Mouse (Mus musculus) embryonic facial prominence, embryonic 10.5 days (tissue): Measurements from ENCODE around the gene Napb. TPM values are rescaled to one million over a fixed set of nuclear protein-coding genes. Genes with fewer than 3 reads are reported as not detected.

Source experiments
- DNase-seq: peaks from one replicate; pipeline ENCODE4 v3.0.0-alpha.2; 2017; ENCODE audit warnings: low spot score
- H3K27ac ChIP-seq: fragments of 300-500 bp; sonication (generic); replicated peaks from 2 replicates; pipeline ENCODE4 v1.5.1; 2016; ENCODE audit warnings: mild to moderate bottlenecking
- H3K27me3 ChIP-seq: fragments of 300-500 bp; sonication (generic); replicated peaks from 2 replicates; pipeline ENCODE4 v1.6.1; 2016; ENCODE audit warnings: low read depth, mild to moderate bottlenecking; ENCODE audit not compliant: poor library complexity, severe bottlenecking
- H3K36me3 ChIP-seq: fragments of 300-500 bp; sonication (generic); replicated peaks from 2 replicates; pipeline ENCODE4 v1.6.1; 2016; ENCODE audit warnings: mild to moderate bottlenecking, moderate library complexity
- H3K4me1 ChIP-seq: fragments of 300-500 bp; sonication (generic); 2 replicates; pipeline ENCODE4 v1.6.1; 2016
- H3K4me3 ChIP-seq: fragments of 300-500 bp; sonication (generic); 2 replicates; pipeline ENCODE4 v1.5.1; 2016; ENCODE audit warnings: mild to moderate bottlenecking, moderate library complexity
- H3K9me3 ChIP-seq: fragments of 300-500 bp; sonication (generic); 2 replicates; pipeline ENCODE4 v1.6.1; 2016; ENCODE audit warnings: mild to moderate bottlenecking
- WGBS: fragments of 180-500 bp; shearing (Covaris S2); methylation state at CpG from one replicate; pipeline ENCODE4 v1.1.7; 2016; 5-methylcytosine and 5-hydroxymethylcytosine counted together
- polyA plus RNA-seq: library from polyadenylated mRNA; unstranded; fragments of >200 nt; fragmentation: Nextera tagmentation; extraction: Ambion mirVana; gene quantifications from 2 replicates; pipeline ENCODE4 v1.2.1, GENCODE M21; 2016

The Napb gene
- polyA plus RNA-seq, 1 experiment from 2014 or later: 6.0 TPM

- Histone ChIP-seq H3K9me3 (no peaks in the 10 kb centered on the region), H3K36me3 (no peaks in the 10 kb centered on the region), H3K4me1 (no peaks in the 10 kb centered on the region), H3K27ac (no peak overlapping the region), H3K4me3 (no peak overlapping the region), H3K27me3 (no peaks in the 10 kb centered on the region)
- 70% methylated on average over 2 of the region's 2 CpGs for WGBS
- no peak for DNase-seq
These were observed 15.2 kb downstream of the Napb start for GRCm38 (mm10) chr2:148717072-148717471.

- Histone ChIP-seq H3K9me3 (no peaks in the 10 kb centered on the region), H3K27ac (no peak overlapping the region), H3K27me3 (no peaks in the 10 kb centered on the region), H3K36me3 (peaks cover 15% of the 10 kb centered on the region; the same call in 1 of the 2 replicates), H3K4me3 (no peak overlapping the region), H3K4me1 (no peaks in the 10 kb centered on the region)
- no peak for DNase-seq
- 87% methylated on average over 3 of the region's 3 CpGs for WGBS
These were observed 19.9 kb downstream of the Napb start for GRCm38 (mm10) chr2:148712326-148712725.

GRCm38 (mm10) chr2:148707202-148707530, 25.1 kb downstream of the Napb start:
- Histone ChIP-seq H3K27me3 (no peaks in the 10 kb centered on the region), H3K4me1 (no peaks in the 10 kb centered on the region), H3K36me3 (peaks cover 24% of the 10 kb centered on the region; the same call in 1 of the 2 replicates), H3K4me3 (no peak overlapping the region), H3K9me3 (no peaks in the 10 kb centered on the region), H3K27ac (no peak overlapping the region)
- 75% methylated on average over 6 of the region's 6 CpGs for WGBS
- DNase-seq: no peak

GRCm38 (mm10) chr2:148706409-148707201, 25.7 kb downstream of the Napb start:
- no peaks in the 10 kb centered on the region for H3K9me3 ChIP-seq
- peaks cover 23% of the 10 kb centered on the region; the same call in 1 of the 2 replicates for H3K36me3 ChIP-seq
- H3K27ac ChIP-seq: no peak overlapping the region
- H3K4me3 ChIP-seq: no peak overlapping the region
- no peaks in the 10 kb centered on the region for H3K27me3 ChIP-seq
- WGBS: 82% methylated on average over 15 of the region's 15 CpGs
- no peak for DNase-seq
- no peaks in the 10 kb centered on the region for H3K4me1 ChIP-seq

- Histone ChIP-seq H3K4me1 (no peaks in the 10 kb centered on the region), H3K27me3 (no peaks in the 10 kb centered on the region), H3K4me3 (no peak overlapping the region), H3K27ac (no peak overlapping the region), H3K9me3 (no peaks in the 10 kb centered on the region), H3K36me3 (peaks cover 71% of the 10 kb centered on the region)
- DNase-seq: no peak
- 72% methylated on average over 5 of the region's 5 CpGs for WGBS
These were observed 33.7 kb downstream of the Napb start for GRCm38 (mm10) chr2:148698571-148698970.

- 95% methylated on average over 5 of the region's 5 CpGs for WGBS
- H3K9me3 ChIP-seq: no peaks in the 10 kb centered on the region
- H3K4me3 ChIP-seq: no peak overlapping the region
- H3K4me1 ChIP-seq: no peaks in the 10 kb centered on the region
- peaks cover 95% of the 10 kb centered on the region for H3K36me3 ChIP-seq
- DNase-seq: no peak
- H3K27me3 ChIP-seq: no peaks in the 10 kb centered on the region
- no peak overlapping the region for H3K27ac ChIP-seq
These were observed 41.5 kb downstream of the Napb start for GRCm38 (mm10) chr2:148690781-148691180.

- H3K27ac ChIP-seq: no peak overlapping the region
- 95% methylated on average over 3 of the region's 3 CpGs for WGBS
- H3K4me3 ChIP-seq: no peak overlapping the region
- peaks cover 96% of the 10 kb centered on the region for H3K36me3 ChIP-seq
- no peaks in the 10 kb centered on the region for H3K9me3 ChIP-seq
- H3K4me1 ChIP-seq: no peaks in the 10 kb centered on the region
- DNase-seq: no peak
- H3K27me3 ChIP-seq: no peaks in the 10 kb centered on the region
These were observed 42.0 kb downstream of the Napb start for GRCm38 (mm10) chr2:148690291-148690690.

GRCm38 (mm10) chr2:148689444-148690140, 42.7 kb downstream of the Napb start:
- H3K27me3 ChIP-seq: no peaks in the 10 kb centered on the region
- no peak overlapping the region for H3K27ac ChIP-seq
- DNase-seq: no peak
- 92% methylated on average over 6 of the region's 6 CpGs for WGBS
- H3K4me1 ChIP-seq: no peaks in the 10 kb centered on the region
- H3K36me3 ChIP-seq: peaks cover 96% of the 10 kb centered on the region
- H3K9me3 ChIP-seq: no peaks in the 10 kb centered on the region
- H3K4me3 ChIP-seq: no peak overlapping the region

- H3K9me3 ChIP-seq: no peaks in the 10 kb centered on the region
- no peak overlapping the region for H3K4me3 ChIP-seq
- WGBS: 94% methylated on average over 5 of the region's 5 CpGs
- no peaks in the 10 kb centered on the region for H3K27me3 ChIP-seq
- H3K4me1 ChIP-seq: no peaks in the 10 kb centered on the region
- DNase-seq: no peak
- H3K36me3 ChIP-seq: peaks cover 96% of the 10 kb centered on the region
- no peak overlapping the region for H3K27ac ChIP-seq
These were observed 44.3 kb downstream of the Napb start for GRCm38 (mm10) chr2:148687971-148688370.

GRCm38 (mm10) chr2:148686862-148687261, 45.4 kb downstream of the Napb start:
- peaks cover 88% of the 10 kb centered on the region for H3K36me3 ChIP-seq
- H3K27ac ChIP-seq: no peak overlapping the region
- WGBS: 93% methylated on average over 1 of the region's 1 CpGs
- H3K4me1 ChIP-seq: peaks cover 7% of the 10 kb centered on the region
- no peak overlapping the region for H3K4me3 ChIP-seq
- no peak for DNase-seq
- H3K9me3 ChIP-seq: no peaks in the 10 kb centered on the region
- no peaks in the 10 kb centered on the region for H3K27me3 ChIP-seq

- no peak overlapping the region for H3K4me3 ChIP-seq
- no peaks in the 10 kb centered on the region for H3K9me3 ChIP-seq
- no peak overlapping the region for H3K27ac ChIP-seq
- 94% methylated on average over 3 of the region's 3 CpGs for WGBS
- DNase-seq: no peak
- no peaks in the 10 kb centered on the region for H3K27me3 ChIP-seq
- H3K4me1 ChIP-seq: peaks cover 13% of the 10 kb centered on the region
- H3K36me3 ChIP-seq: peaks cover 76% of the 10 kb centered on the region
These were observed 46.6 kb downstream of the Napb start for GRCm38 (mm10) chr2:148685709-148686108.

- Histone ChIP-seq H3K4me3 (no peak overlapping the region), H3K4me1 (peaks cover 20% of the 10 kb centered on the region), H3K36me3 (peaks cover 69% of the 10 kb centered on the region), H3K27ac (no peak overlapping the region), H3K9me3 (no peaks in the 10 kb centered on the region), H3K27me3 (no peaks in the 10 kb centered on the region)
- 95% methylated on average over 2 of the region's 2 CpGs for WGBS
- DNase-seq: no peak
These were observed 47.3 kb downstream of the Napb start for GRCm38 (mm10) chr2:148684972-148685371.

GRCm38 (mm10) chr2:148683031-148683430, 49.2 kb downstream of the Napb start:
- Histone ChIP-seq H3K27me3 (no peaks in the 10 kb centered on the region), H3K4me1 (peaks cover 40% of the 10 kb centered on the region), H3K4me3 (no peak overlapping the region), H3K27ac (no peak overlapping the region), H3K36me3 (peaks cover 49% of the 10 kb centered on the region), H3K9me3 (no peaks in the 10 kb centered on the region)
- DNase-seq: no peak
- 88% methylated on average over 1 of the region's 1 CpGs for WGBS
